Mouse (Mus musculus): ENCODE data around the gene Alk. TPM values are rescaled to one million over a fixed set of nuclear protein-coding genes. Genes with fewer than 3 reads are reported as not detected.

The Alk gene
- polyA plus RNA-seq, 1 experiment = 0.25 TPM

DNA sequence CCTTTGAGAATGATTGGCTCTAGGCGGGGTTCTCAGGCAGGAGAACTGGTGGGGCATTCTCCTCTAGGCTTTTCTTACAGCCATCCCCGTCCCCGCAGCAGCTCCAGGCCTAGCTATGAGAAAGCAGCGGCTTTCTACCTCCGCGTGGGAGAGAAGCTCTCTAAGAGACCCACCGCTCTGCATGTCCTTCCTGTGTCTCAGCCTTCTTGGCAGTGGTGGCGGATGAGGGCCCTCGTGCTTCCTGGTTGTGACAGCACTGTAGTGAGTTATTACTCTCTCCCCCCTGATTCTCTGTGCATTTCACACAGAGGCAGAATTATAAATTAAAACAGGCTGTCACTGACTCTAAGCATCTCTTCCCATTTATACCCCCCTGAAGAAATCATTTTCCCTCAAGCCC, 618.0 kb downstream of the Alk start:
- H3K4me3 ChIP-seq (ENCODE audit: insufficient read depth, low read length) = no peak overlapping the region
- 0 out of 2 replicates have a peak, but pooled peaks cover 2% of the 10 kb centered on the region for H3K4me1 ChIP-seq (ENCODE audit: control insufficient read depth, insufficient read depth, low read length)
- H3K27ac ChIP-seq (ENCODE audit: insufficient read depth, low read length) = peak overlapping the region; percentile 9; the same call in 1 of the 2 replicates
- TF ChIP-seq CTCF (IDR thresholded peaks at IDR 0.05; ENCODE audit: borderline replicate concordance, insufficient read depth, low read length) (no peak), POLR2A (IDR thresholded peaks at IDR 0.05; ENCODE audit: low read depth, low read length) (no peak)

DNA sequence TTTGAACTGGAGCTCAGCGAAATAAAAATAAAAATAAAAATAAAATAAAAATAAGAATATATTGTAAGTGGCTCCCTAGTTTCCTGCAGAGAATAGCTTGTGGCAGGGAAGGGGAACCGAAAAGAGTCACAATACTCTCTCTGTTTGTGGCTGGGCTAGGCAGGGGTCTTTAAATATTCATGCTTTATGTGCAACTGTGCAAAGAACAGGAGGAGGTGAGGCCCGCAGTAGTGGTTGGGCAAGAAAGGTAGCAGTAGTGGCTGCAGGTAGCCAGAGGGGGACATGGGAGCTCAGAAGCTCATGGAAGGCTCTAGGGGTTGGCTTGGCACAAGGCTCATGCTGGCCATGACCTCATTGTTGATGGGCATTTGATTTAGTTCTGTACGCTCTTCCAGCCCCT, 623.2 kb downstream of the Alk start:
- Histone ChIP-seq H3K4me1 (ENCODE audit: control insufficient read depth, insufficient read depth, low read length) (peaks cover 15% of the 10 kb centered on the region), H3K4me3 (ENCODE audit: insufficient read depth, low read length) (no peak overlapping the region), H3K27ac (ENCODE audit: insufficient read depth, low read length) (0 out of 2 replicates have a peak overlapping the region, but pooled peaks have one; percentile 0)
- no peak for TF ChIP-seq CTCF (IDR thresholded peaks at IDR 0.05; ENCODE audit: borderline replicate concordance, insufficient read depth, low read length)
- no peak for TF ChIP-seq POLR2A (IDR thresholded peaks at IDR 0.05; ENCODE audit: low read depth, low read length)

DNA sequence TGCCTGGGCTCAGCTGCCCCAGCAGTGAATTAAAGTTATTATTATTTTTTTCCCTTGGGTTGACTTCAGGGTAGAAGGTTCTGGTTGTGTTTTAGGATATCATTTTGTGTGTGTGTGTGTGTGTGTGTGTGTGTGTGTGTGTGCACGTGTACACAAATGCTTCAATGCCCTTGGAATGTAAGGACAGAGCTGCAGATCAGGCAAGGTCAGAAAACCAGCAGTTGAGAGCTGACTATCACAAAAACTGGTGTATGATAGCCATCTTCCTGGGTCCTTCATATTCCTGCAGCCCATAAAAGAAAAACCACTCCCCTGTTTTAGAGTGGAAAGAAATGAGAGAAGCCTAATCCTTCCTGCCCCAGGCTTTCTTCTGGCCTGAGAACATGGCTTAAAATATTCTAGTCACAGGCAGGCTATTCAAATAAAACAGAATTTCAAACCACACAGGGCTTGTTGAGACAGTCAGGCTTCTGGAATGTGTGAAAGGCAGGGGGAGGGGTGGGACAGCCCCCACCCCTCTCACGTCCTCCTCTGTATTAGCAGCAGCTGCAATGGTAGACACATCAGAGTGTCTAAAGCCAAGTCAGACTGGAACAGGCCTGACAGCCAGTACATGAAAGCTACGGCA, 623.8 kb downstream of the Alk start:
- Histone ChIP-seq H3K27ac (ENCODE audit: insufficient read depth, low read length) (peak overlapping the region; percentile 85), H3K4me3 (ENCODE audit: insufficient read depth, low read length) (no peak overlapping the region), H3K4me1 (ENCODE audit: control insufficient read depth, insufficient read depth, low read length) (peaks cover 13% of the 10 kb centered on the region)
- TF ChIP-seq CTCF (IDR thresholded peaks at IDR 0.05; ENCODE audit: borderline replicate concordance, insufficient read depth, low read length) (no peak), POLR2A (IDR thresholded peaks at IDR 0.05; ENCODE audit: low read depth, low read length) (no peak)

DNA sequence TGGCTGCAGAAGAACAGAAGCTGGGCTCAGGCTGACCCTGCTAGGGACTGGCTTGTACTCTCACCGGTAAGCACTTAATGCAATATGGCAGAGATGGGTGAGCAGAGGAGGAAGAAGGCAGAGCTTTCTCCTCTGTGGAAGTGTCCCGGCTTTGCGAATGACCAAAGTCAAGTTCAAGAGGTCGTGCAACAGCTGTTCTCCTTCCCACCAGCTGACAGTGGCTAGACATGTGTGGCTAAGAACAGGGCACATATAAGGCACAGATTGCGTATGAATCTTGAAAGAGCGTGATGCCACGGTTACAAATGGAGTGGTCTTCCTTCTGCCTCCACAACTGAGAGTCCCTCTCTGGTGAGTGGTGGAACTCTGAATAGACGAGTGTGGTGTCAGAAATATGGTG, 625.3 kb downstream of the Alk start:
- Histone ChIP-seq H3K4me1 (ENCODE audit: control insufficient read depth, insufficient read depth, low read length) (peaks cover 13% of the 10 kb centered on the region), H3K27ac (ENCODE audit: insufficient read depth, low read length) (no peak overlapping the region), H3K4me3 (ENCODE audit: insufficient read depth, low read length) (no peak overlapping the region)
- TF ChIP-seq CTCF (IDR thresholded peaks at IDR 0.05; ENCODE audit: borderline replicate concordance, insufficient read depth, low read length) = no peak
- TF ChIP-seq POLR2A (IDR thresholded peaks at IDR 0.05; ENCODE audit: low read depth, low read length) = no peak

DNA sequence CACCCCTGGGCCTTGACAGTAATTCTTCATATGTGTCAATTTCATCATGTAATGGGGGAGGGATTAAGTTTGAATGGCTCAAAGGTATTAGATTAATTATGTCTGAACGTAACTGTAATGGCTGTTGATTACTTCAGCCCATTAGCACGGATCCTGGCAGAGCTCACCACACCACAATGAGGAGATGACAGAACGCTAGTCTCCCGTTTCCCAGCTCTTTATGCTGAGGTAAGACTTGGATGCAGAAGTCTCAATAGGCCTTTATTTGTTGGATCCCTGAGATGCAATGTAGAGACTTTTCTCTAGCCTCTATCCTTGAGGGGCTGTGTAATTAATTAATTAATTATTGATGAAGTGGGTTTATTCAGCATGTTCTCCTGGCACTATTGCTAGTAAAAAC, 627.8 kb downstream of the Alk start:
- Histone ChIP-seq H3K4me1 (ENCODE audit: control insufficient read depth, insufficient read depth, low read length) (peaks cover 13% of the 10 kb centered on the region), H3K27ac (ENCODE audit: insufficient read depth, low read length) (no peak overlapping the region), H3K4me3 (ENCODE audit: insufficient read depth, low read length) (no peak overlapping the region)
- TF ChIP-seq POLR2A (IDR thresholded peaks at IDR 0.05; ENCODE audit: low read depth, low read length) (no peak), CTCF (IDR thresholded peaks at IDR 0.05; ENCODE audit: borderline replicate concordance, insufficient read depth, low read length) (no peak)

DNA sequence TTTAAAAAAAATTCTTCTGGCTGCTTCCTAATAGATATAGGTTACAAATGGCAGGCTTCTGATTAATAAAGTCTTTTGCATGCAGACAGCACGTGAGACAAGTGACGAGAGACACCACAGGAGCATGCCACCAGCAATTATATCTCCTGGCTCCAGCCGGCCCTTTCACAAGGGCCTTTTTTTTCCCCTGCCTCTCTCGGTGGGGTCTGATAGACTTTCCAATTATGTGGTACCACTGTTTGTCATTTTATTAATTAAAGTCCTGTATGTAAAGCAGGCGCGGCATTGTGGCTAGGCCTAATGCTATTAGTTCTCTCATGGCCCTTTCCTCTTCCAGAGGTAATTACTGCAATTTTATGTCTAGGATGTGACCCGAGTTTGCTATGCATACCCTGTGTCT, 630.7 kb downstream of the Alk start:
- no peak overlapping the region for H3K4me3 ChIP-seq (ENCODE audit: insufficient read depth, low read length)
- H3K4me1 ChIP-seq (ENCODE audit: control insufficient read depth, insufficient read depth, low read length) = no peaks in the 10 kb centered on the region
- no peak for TF ChIP-seq CTCF (IDR thresholded peaks at IDR 0.05; ENCODE audit: borderline replicate concordance, insufficient read depth, low read length)
- TF ChIP-seq POLR2A (IDR thresholded peaks at IDR 0.05; ENCODE audit: low read depth, low read length) = no peak
- no peak overlapping the region for H3K27ac ChIP-seq (ENCODE audit: insufficient read depth, low read length)

DNA sequence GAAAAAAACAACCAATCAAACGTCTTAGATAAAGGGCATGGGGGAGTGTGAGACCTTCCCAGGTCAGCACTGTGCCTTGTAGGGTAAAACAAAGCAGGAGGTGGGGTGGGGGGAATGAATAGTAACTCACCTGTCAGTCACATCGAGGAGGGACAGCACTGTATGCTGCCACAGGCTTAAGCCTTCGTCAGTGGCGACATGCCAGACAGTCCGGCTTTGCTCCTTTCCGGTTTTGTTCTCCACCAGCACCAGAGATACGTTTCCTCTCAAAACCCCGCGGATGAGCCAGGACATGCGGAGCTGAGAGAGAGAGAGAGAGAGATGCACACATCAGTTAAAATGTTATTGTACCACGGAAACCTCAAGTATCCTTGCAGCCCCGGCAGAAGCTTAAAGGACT, 637.1 kb downstream of the Alk start:
- TF ChIP-seq CTCF (IDR thresholded peaks at IDR 0.05; ENCODE audit: borderline replicate concordance, insufficient read depth, low read length) (no peak), POLR2A (IDR thresholded peaks at IDR 0.05; ENCODE audit: low read depth, low read length) (no peak)

DNA sequence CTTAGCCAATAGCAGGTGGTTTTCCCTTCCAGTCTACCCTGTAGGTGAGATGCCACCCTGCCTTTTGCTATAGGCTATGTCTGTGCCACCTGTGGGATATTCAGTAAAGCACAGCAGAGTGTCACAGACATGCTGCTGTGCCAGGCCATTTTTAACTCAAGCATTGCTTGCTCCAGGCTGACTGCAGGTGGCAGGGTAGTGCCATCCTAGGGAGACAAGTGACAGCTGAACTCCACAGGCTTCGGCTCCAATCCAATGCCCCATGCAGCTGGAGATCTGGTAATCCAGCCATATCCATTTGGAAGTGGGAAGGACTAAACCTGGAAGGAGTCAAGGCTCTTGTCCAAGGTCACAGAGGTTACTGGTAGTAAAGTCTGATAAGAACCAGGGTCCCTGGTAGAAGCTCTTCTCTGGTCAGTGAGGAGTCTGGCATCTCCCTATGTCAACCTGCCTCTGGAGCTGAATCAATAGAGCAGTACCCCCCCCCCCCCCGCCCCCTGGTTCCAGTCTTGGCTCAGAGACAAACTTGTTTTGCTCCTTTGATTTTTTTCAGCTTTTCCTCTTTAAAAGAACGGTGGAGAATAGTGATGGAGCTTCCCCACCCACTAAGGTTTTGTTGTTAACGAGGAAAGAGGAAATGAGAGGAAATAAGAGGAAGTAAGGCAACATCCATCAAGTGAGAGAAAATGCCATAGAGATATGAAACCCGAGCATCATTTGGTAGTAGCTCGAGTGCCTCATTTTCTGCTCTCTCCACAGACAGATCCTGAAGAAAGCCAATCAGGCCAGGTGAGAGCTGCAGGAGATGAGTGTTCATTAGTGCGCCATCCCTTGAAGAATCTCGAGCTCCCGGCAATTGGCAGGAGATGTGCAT, 638.5 kb downstream of the Alk start:
- no peak overlapping the region for H3K4me3 ChIP-seq (ENCODE audit: insufficient read depth, low read length)
- H3K4me1 ChIP-seq (ENCODE audit: control insufficient read depth, insufficient read depth, low read length) = peaks cover 9% of the 10 kb centered on the region; the same call in 1 of the 2 replicates
- H3K27ac ChIP-seq (ENCODE audit: insufficient read depth, low read length) = no peak overlapping the region
- TF ChIP-seq POLR2A (IDR thresholded peaks at IDR 0.05; ENCODE audit: low read depth, low read length) (no peak), CTCF (IDR thresholded peaks at IDR 0.05; ENCODE audit: borderline replicate concordance, insufficient read depth, low read length) (peak; percentile 82; the same call in 1 of the 2 replicates)

More for the DNA sequence above, 637.1 kb downstream of the Alk start:
- Histone ChIP-seq H3K4me3 (ENCODE audit: insufficient read depth, low read length) (no peak overlapping the region), H3K4me1 (ENCODE audit: control insufficient read depth, insufficient read depth, low read length) (0 out of 2 replicates have a peak, but pooled peaks cover 3% of the 10 kb centered on the region), H3K27ac (ENCODE audit: insufficient read depth, low read length) (no peak overlapping the region)

DNA sequence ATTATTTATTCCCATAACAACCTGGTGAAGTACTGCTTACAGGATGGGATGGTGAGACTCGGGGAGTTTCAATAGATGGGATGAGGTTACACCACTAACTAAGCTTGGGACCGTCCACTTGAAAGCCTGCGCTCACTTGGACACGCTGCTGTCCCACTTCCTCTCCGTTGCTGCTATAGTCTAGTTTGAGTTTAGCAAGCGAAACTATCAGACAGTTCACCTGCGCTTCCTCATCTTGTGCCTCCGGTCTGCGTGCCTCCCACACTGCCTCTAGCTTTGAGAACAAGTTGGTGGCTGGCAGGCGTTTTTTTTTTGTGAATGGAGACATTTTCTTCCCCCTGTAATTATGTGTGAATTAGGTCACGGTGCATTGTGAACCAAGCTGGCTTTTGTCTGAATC, 639.8 kb downstream of the Alk start:
- TF ChIP-seq POLR2A (IDR thresholded peaks at IDR 0.05; ENCODE audit: low read depth, low read length) (no peak), CTCF (IDR thresholded peaks at IDR 0.05; ENCODE audit: borderline replicate concordance, insufficient read depth, low read length) (no peak)
- peaks cover 10% of the 10 kb centered on the region; the same call in 1 of the 2 replicates for H3K4me1 ChIP-seq (ENCODE audit: control insufficient read depth, insufficient read depth, low read length)
- no peak overlapping the region for H3K4me3 ChIP-seq (ENCODE audit: insufficient read depth, low read length)
- H3K27ac ChIP-seq (ENCODE audit: insufficient read depth, low read length) = no peak overlapping the region

DNA sequence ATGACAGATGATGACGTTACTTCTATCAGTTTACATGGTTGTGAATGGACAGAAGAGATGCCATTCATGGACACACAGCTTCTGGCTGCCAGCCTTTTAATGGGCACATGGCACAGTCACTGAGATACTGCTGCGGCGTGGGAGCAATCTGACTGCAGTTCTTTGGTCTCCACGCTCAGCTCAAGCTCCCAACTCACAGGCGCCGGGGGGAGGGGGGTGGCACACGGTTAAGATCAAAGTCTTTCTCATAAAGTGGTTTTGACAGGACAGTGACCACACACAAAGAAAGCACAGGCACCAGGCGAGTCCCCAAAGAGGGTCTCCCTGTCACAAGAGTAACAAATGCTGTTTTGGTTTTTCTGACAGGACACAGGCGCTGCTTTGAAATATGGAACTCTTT, 641.7 kb downstream of the Alk start:
- H3K4me3 ChIP-seq (ENCODE audit: insufficient read depth, low read length) = no peak overlapping the region
- TF ChIP-seq CTCF (IDR thresholded peaks at IDR 0.05; ENCODE audit: borderline replicate concordance, insufficient read depth, low read length) = no peak
- TF ChIP-seq POLR2A (IDR thresholded peaks at IDR 0.05; ENCODE audit: low read depth, low read length) = no peak

More for the DNA sequence above, 641.7 kb downstream of the Alk start:
- H3K4me1 ChIP-seq (ENCODE audit: control insufficient read depth, insufficient read depth, low read length) = peaks cover 10% of the 10 kb centered on the region; the same call in 1 of the 2 replicates
- H3K27ac ChIP-seq (ENCODE audit: insufficient read depth, low read length) = no peak overlapping the region
